Mouse (Mus musculus) bone marrow macrophage, adult 2 months (primary cell): ENCODE results near the gene Fsd1. TPM values are rescaled to one million over a fixed set of nuclear protein-coding genes. Genes with fewer than 3 reads are reported as not detected.

Source experiments
- H3K27ac ChIP-seq: 2 replicates; pipeline ENCODE4 v1.5.1; 2012; ENCODE audit warnings: low read depth, low read length; ENCODE audit not compliant: insufficient read depth
- H3K4me1 ChIP-seq: 2 replicates; pipeline ENCODE4 v1.6.1; 2012; ENCODE audit warnings: low read length; ENCODE audit not compliant: control insufficient read depth, insufficient read depth
- H3K4me3 ChIP-seq: 2 replicates; pipeline ENCODE4 v1.5.1; 2012; ENCODE audit warnings: mild to moderate bottlenecking, low read length, moderate library complexity; ENCODE audit not compliant: insufficient read depth
- CTCF ChIP-seq: IDR thresholded peaks from 2 replicates; pipeline ENCODE4 v1.5.1; 2012; ENCODE audit warnings: low read depth, mild to moderate bottlenecking, low read length, moderate library complexity
- POLR2A ChIP-seq: IDR thresholded peaks from 2 replicates; pipeline ENCODE4 v1.6.1; 2012; ENCODE audit warnings: mild to moderate bottlenecking, low read depth, low read length, borderline replicate concordance
- polyA plus RNA-seq: library from polyadenylated mRNA; stranded (reverse); fragments of >200 nt; gene quantifications from 2 replicates; pipeline ENCODE4 v1.2.4, GENCODE M21; 2012; ENCODE audit not compliant: missing spikeins, insufficient read depth, insufficient read length

Fsd1 gene
- polyA plus RNA-seq, 1 experiment, result not detected

GRCm38 (mm10) chr17:56035216-56035615 is 48.9 kb downstream of the Fsd1 start:
- Histone ChIP-seq H3K4me1 (peaks cover 50% of the 10 kb centered on the region), H3K27ac (0 out of 2 replicates have a peak overlapping the region, but pooled peaks have one; percentile 13), H3K4me3 (peak overlapping the region; percentile 96)
- no peak for TF ChIP-seq POLR2A
- TF ChIP-seq CTCF, result no peak

- Histone ChIP-seq H3K4me3 (peak within 1 kb of the TSS; percentile 96), H3K4me1 (peaks cover 42% of the 10 kb centered on the region), H3K27ac (peak within 1 kb of the TSS; percentile 79)
- TF ChIP-seq POLR2A (no peak), CTCF (peak; percentile 64)
These were observed 50.0 kb downstream of the Fsd1 start, which contains the start of gene Sh3gl1 for GRCm38 (mm10) chr17:56036176-56036900. Sh3gl1 (minus strand) TSS chr17:56036635.

- TF ChIP-seq POLR2A, result no peak
- TF ChIP-seq CTCF, result no peak; the same call in 1 of the 2 replicates
- Histone ChIP-seq H3K27ac (no peak overlapping the region), H3K4me1 (peaks cover 40% of the 10 kb centered on the region), H3K4me3 (peak overlapping the region; percentile 63)
These were observed 50.6 kb downstream of the Fsd1 start for GRCm38 (mm10) chr17:56036901-56037287.

- TF ChIP-seq CTCF (no peak), POLR2A (no peak)
- Histone ChIP-seq H3K4me1 (peaks cover 27% of the 10 kb centered on the region), H3K4me3 (no peak overlapping the region)
These were observed 52.4 kb downstream of the Fsd1 start for GRCm38 (mm10) chr17:56038583-56039261.

GRCm38 (mm10) chr17:56039345-56039744 is 53.0 kb downstream of the Fsd1 start:
- Histone ChIP-seq H3K4me3 (peak overlapping the region; percentile 41; the same call in 1 of the 2 replicates), H3K27ac (peak overlapping the region; percentile 52; the same call in 1 of the 2 replicates)

More at GRCm38 (mm10) chr17:56038583-56039261, 52.4 kb downstream of the Fsd1 start:
- no peak overlapping the region for H3K27ac ChIP-seq

GRCm38 (mm10) chr17:56040030-56040856 is 53.9 kb downstream of the Fsd1 start, which contains the start of gene Chaf1a:
Chaf1a (plus strand) TSS chr17:56040439.
- Histone ChIP-seq H3K4me3 (peak within 1 kb of the TSS; percentile 69), H3K27ac (peak within 1 kb of the TSS; percentile 52), H3K4me1 (peaks cover 16% of the 10 kb centered on the region)
- TF ChIP-seq POLR2A, result 0 out of 2 replicates have a peak, but pooled peaks have one; percentile 37
- TF ChIP-seq CTCF, result no peak

More at GRCm38 (mm10) chr17:56039345-56039744, 53.0 kb downstream of the Fsd1 start:
- peaks cover 23% of the 10 kb centered on the region for H3K4me1 ChIP-seq
- TF ChIP-seq CTCF, result no peak
- TF ChIP-seq POLR2A, result no peak

GRCm38 (mm10) chr17:56040857-56041163 is 54.5 kb downstream of the Fsd1 start:
- Histone ChIP-seq H3K4me3 (peak overlapping the region; percentile 69), H3K27ac (0 out of 2 replicates have a peak overlapping the region, but pooled peaks have one; percentile 11), H3K4me1 (peaks cover 16% of the 10 kb centered on the region)
- TF ChIP-seq POLR2A (no peak), CTCF (no peak)

Other genes with a start within 250 kb of the Fsd1 start
- gene Adgre4, start 236.5 kb upstream of the Fsd1 start, polyA plus RNA-seq, result 20.0 and 22.8 TPM in 2 replicates
- gene Zfp119a, start 107.6 kb upstream of the Fsd1 start, polyA plus RNA-seq, result 4.2 TPM in 2 replicates
- gene Zfp959, start 94.4 kb upstream of the Fsd1 start, polyA plus RNA-seq, result 8.7 and 11.8 TPM in 2 replicates
- gene Zfp119b, start 37.0 kb upstream of the Fsd1 start, polyA plus RNA-seq, result 5.7 and 7.9 TPM in 2 replicates
- 190 and 214 TPM in 2 replicates for gene Ebi3, start 33.9 kb upstream of the Fsd1 start, polyA plus RNA-seq
- gene Yju2, start 27.4 kb upstream of the Fsd1 start, polyA plus RNA-seq, result 10.9 and 15.3 TPM in 2 replicates
- gene Shd, start 16.0 kb upstream of the Fsd1 start, polyA plus RNA-seq, result not detected in 2 replicates
- gene Stap2, start 19.1 kb downstream of the Fsd1 start, polyA plus RNA-seq, result 0.98 and 1.5 TPM in 2 replicates
- gene Mpnd, start 19.2 kb downstream of the Fsd1 start, polyA plus RNA-seq, result 41.5 and 52.8 TPM in 2 replicates
- gene Sh3gl1, start 50.1 kb downstream of the Fsd1 start, polyA plus RNA-seq, result 98.2 and 99.0 TPM in 2 replicates
- gene Chaf1a, start 53.9 kb downstream of the Fsd1 start, polyA plus RNA-seq, result 11.5 and 14.1 TPM in 2 replicates
- gene Ubxn6, start 88.5 kb downstream of the Fsd1 start, polyA plus RNA-seq, result 55.7 and 67.6 TPM in 2 replicates
- gene Hdgfl2, start 93.1 kb downstream of the Fsd1 start, polyA plus RNA-seq, result 33.0 and 41.1 TPM in 2 replicates
- 0.16 TPM in 1 of 2 replicates, not detected in the other for gene Plin4, start 123.3 kb downstream of the Fsd1 start, polyA plus RNA-seq
- not detected in 2 replicates for gene Plin5, start 131.1 kb downstream of the Fsd1 start, polyA plus RNA-seq
- not detected in 2 replicates for gene Lrg1, start 135.5 kb downstream of the Fsd1 start, polyA plus RNA-seq
- gene Sema6b, start 153.8 kb downstream of the Fsd1 start, polyA plus RNA-seq, result 7.8 and 8.1 TPM in 2 replicates
- gene Tnfaip8l1, start 176.0 kb downstream of the Fsd1 start, polyA plus RNA-seq, result 4.7 and 5.4 TPM in 2 replicates
- gene Mydgf, start 197.4 kb downstream of the Fsd1 start, polyA plus RNA-seq, result 35.2 and 37.4 TPM in 2 replicates
- 22.2 and 25.0 TPM in 2 replicates for gene Dpp9, start 232.4 kb downstream of the Fsd1 start, polyA plus RNA-seq